Mouse (Mus musculus) small intestine, adult 2 months (tissue): ENCODE measurements around the gene Olfr433. TPM values are rescaled to one million over a fixed set of nuclear protein-coding genes. Genes with fewer than 3 reads are reported as not detected.
"Not testable (repeated sequence)": the region's sequence is repeated elsewhere in the genome, so short reads cannot be mapped to it uniquely, and the experiment has no call there.

Source experiments
- H3K27ac ChIP-seq: fragments of 200-500 bp; 2 replicates; pipeline ENCODE4 v1.5.1; 2012; ENCODE audit warnings: low read depth, low read length, control low read depth, inconsistent platforms; ENCODE audit not compliant: insufficient read depth
- H3K27me3 ChIP-seq: fragments of 200-500 bp; 2 replicates; pipeline ENCODE4 v1.6.1; 2012; ENCODE audit warnings: mild to moderate bottlenecking, moderate library complexity, low read length, inconsistent platforms; ENCODE audit not compliant: control insufficient read depth, insufficient read depth
- H3K36me3 ChIP-seq: fragments of 200-500 bp; 2 replicates; pipeline ENCODE4 v1.6.1; 2012; ENCODE audit warnings: mild to moderate bottlenecking, low read length, control low read depth, inconsistent platforms; ENCODE audit not compliant: control insufficient read depth, insufficient read depth
- H3K4me1 ChIP-seq: fragments of 200-500 bp; 2 replicates; pipeline ENCODE4 v1.6.1; 2012; ENCODE audit warnings: low read length, inconsistent platforms, mixed read lengths; ENCODE audit not compliant: control insufficient read depth, insufficient read depth, insufficient read length
- H3K4me3 ChIP-seq: fragments of 200-500 bp; 2 replicates; pipeline ENCODE4 v1.5.1; 2012; ENCODE audit warnings: low read depth, mild to moderate bottlenecking, control low read depth, inconsistent platforms, low read length, moderate library complexity
- CTCF ChIP-seq: fragments of 200-500 bp; IDR thresholded peaks from 2 replicates; pipeline ENCODE4 v1.5.1; 2012; ENCODE audit warnings: low read depth, mild to moderate bottlenecking, control low read depth, inconsistent platforms, low read length, moderate library complexity, mixed read lengths; ENCODE audit not compliant: insufficient replicate concordance, insufficient read length; ENCODE audit errors: extremely low read depth
- POLR2A ChIP-seq: fragments of 200-500 bp; IDR thresholded peaks from 2 replicates; pipeline ENCODE4 v1.6.1; 2012; ENCODE audit warnings: low read depth, mild to moderate bottlenecking, control low read depth, inconsistent platforms, low read length, moderate library complexity
- WGBS: fragments of 180-500 bp; shearing (Covaris S2); methylation state at CpG from one replicate; pipeline ENCODE4 v1.1.7; 2018; 5-methylcytosine and 5-hydroxymethylcytosine counted together
- polyA plus RNA-seq: library from polyadenylated mRNA; depleted of rRNA; stranded (reverse); fragments of >200 nt; gene quantifications from 2 replicates; pipeline ENCODE4 v1.2.3, GENCODE M21; 2012

The Olfr433 gene
- polyA plus RNA-seq, 1 experiment = 0.10 TPM

- no peak overlapping the region for H3K27ac ChIP-seq
- no peaks in the 10 kb centered on the region for H3K36me3 ChIP-seq
- WGBS = 61% methylated on average over 2 of the region's 2 CpGs
- no peaks in the 10 kb centered on the region for H3K4me1 ChIP-seq
- H3K4me3 ChIP-seq = no peak overlapping the region
- H3K27me3 ChIP-seq = no peaks in the 10 kb centered on the region
- TF ChIP-seq CTCF (no peak), POLR2A (no peak)
Measured at GRCm38 (mm10) chr1:174044431-174044830, 3.9 kb downstream of the Olfr433 start.

- H3K27ac ChIP-seq, H3K4me1 ChIP-seq, H3K36me3 ChIP-seq, H3K4me3 ChIP-seq, H3K27me3 ChIP-seq: not testable (repeated sequence)
- WGBS = 74% methylated on average over 6 of the region's 6 CpGs
Measured at GRCm38 (mm10) chr1:174048227-174048626, 7.7 kb downstream of the Olfr433 start.

GRCm38 (mm10) chr1:174048893-174049292 lies 8.4 kb downstream of the Olfr433 start, which contains the start of gene Olfr432:
TSS of gene Olfr432 (plus strand) at chr1:174049205.
- TF ChIP-seq POLR2A (no peak), CTCF (no peak)

GRCm38 (mm10) chr1:174049357-174049756 lies 8.9 kb downstream of the Olfr433 start:
- H3K4me3 ChIP-seq, H3K27me3 ChIP-seq, H3K4me1 ChIP-seq, H3K27ac ChIP-seq, H3K36me3 ChIP-seq: not testable (repeated sequence)
- 65% methylated on average over 4 of the region's 4 CpGs for WGBS

More at GRCm38 (mm10) chr1:174048893-174049292, 8.4 kb downstream of the Olfr433 start, which contains the start of gene Olfr432:
- Histone ChIP-seq H3K4me1 (no peaks in the 10 kb centered on the region), H3K27me3 (no peaks in the 10 kb centered on the region), H3K36me3 (no peaks in the 10 kb centered on the region), H3K4me3 (no peak within 1 kb of the TSS), H3K27ac (no peak within 1 kb of the TSS)
- 55% methylated on average over 2 of the region's 2 CpGs for WGBS

- Histone ChIP-seq H3K27me3 (no peaks in the 10 kb centered on the region), H3K4me1 (no peaks in the 10 kb centered on the region), H3K4me3 (no peak overlapping the region), H3K27ac (no peak overlapping the region), H3K36me3 (no peaks in the 10 kb centered on the region)
- TF ChIP-seq CTCF = no peak
- no peak for TF ChIP-seq POLR2A
- 90% methylated on average over 4 of the region's 4 CpGs for WGBS
Measured at GRCm38 (mm10) chr1:174050532-174050931, 10.0 kb downstream of the Olfr433 start.

- WGBS = 82% methylated on average over 4 of the region's 4 CpGs
Measured at GRCm38 (mm10) chr1:174051515-174051914, 11.0 kb downstream of the Olfr433 start.

GRCm38 (mm10) chr1:174051931-174052536 lies 11.5 kb downstream of the Olfr433 start:
- no peak for TF ChIP-seq POLR2A
- no peak for TF ChIP-seq CTCF
- no peak overlapping the region for H3K27ac ChIP-seq
- 80% methylated on average over 5 of the region's 5 CpGs for WGBS

More at GRCm38 (mm10) chr1:174051515-174051914, 11.0 kb downstream of the Olfr433 start:
- no peak overlapping the region for H3K4me3 ChIP-seq
- no peak overlapping the region for H3K27ac ChIP-seq
- no peak for TF ChIP-seq POLR2A
- TF ChIP-seq CTCF = no peak
- no peaks in the 10 kb centered on the region for H3K36me3 ChIP-seq
- no peaks in the 10 kb centered on the region for H3K27me3 ChIP-seq
- no peaks in the 10 kb centered on the region for H3K4me1 ChIP-seq

GRCm38 (mm10) chr1:174052981-174053380 lies 12.5 kb downstream of the Olfr433 start:
- no peaks in the 10 kb centered on the region for H3K4me1 ChIP-seq
- H3K27ac ChIP-seq = no peak overlapping the region
- TF ChIP-seq POLR2A = no peak
- no peak for TF ChIP-seq CTCF
- no peaks in the 10 kb centered on the region for H3K27me3 ChIP-seq
- no peak overlapping the region for H3K4me3 ChIP-seq
- 79% methylated on average over 3 of the region's 3 CpGs for WGBS
- H3K36me3 ChIP-seq = no peaks in the 10 kb centered on the region

More at GRCm38 (mm10) chr1:174051931-174052536, 11.5 kb downstream of the Olfr433 start:
- no peaks in the 10 kb centered on the region for H3K36me3 ChIP-seq
- no peak overlapping the region for H3K4me3 ChIP-seq
- no peaks in the 10 kb centered on the region for H3K27me3 ChIP-seq
- H3K4me1 ChIP-seq = no peaks in the 10 kb centered on the region
